Mouse (Mus musculus) stomach, embryonic 16.5 days (tissue): ENCODE measurements around the gene Ptprcap. TPM values are rescaled to one million over a fixed set of nuclear protein-coding genes. Genes with fewer than 3 reads are reported as not detected.

Experiments
- ATAC-seq: fragments of 200-750 bp; cut with Nextera tagmentation; 2 replicates; pipeline ENCODE4 v1.8.0; 2017; ENCODE audit warnings: moderate number of reproducible peaks, moderate TSS enrichment; ENCODE audit not compliant: insufficient read depth, low FRiP score
- H3K27ac ChIP-seq: fragments of 300-500 bp; sonication (generic); 2 replicates; pipeline ENCODE4 v1.5.1; 2014; ENCODE audit warnings: low read length
- H3K27me3 ChIP-seq: fragments of 300-500 bp; sonication (generic); 2 replicates; pipeline ENCODE4 v1.6.1; 2014; ENCODE audit warnings: low read length, control low read depth, mixed read lengths; ENCODE audit not compliant: control insufficient read depth, insufficient read depth
- H3K36me3 ChIP-seq: fragments of 300-500 bp; sonication (generic); 2 replicates; pipeline ENCODE4 v1.6.1; 2014; ENCODE audit warnings: low read length; ENCODE audit not compliant: control insufficient read depth, insufficient read depth
- H3K4me1 ChIP-seq: fragments of 300-500 bp; sonication (generic); 2 replicates; pipeline ENCODE4 v1.6.1; 2014; ENCODE audit warnings: low read length, control low read depth, mixed read lengths; ENCODE audit not compliant: control insufficient read depth, insufficient read depth
- H3K4me2 ChIP-seq: fragments of 300-500 bp; sonication (generic); 2 replicates; pipeline ENCODE4 v1.6.1; 2014; ENCODE audit warnings: low read depth, low read length, mixed read lengths
- H3K4me3 ChIP-seq: fragments of 300-500 bp; sonication (generic); replicated peaks from 2 replicates; pipeline ENCODE4 v1.5.1; 2014; ENCODE audit warnings: mild to moderate bottlenecking, low read length
- H3K9ac ChIP-seq: fragments of 300-500 bp; sonication (generic); 2 replicates; pipeline ENCODE4 v1.6.1; 2014; ENCODE audit warnings: low read length
- H3K9me3 ChIP-seq: fragments of 300-500 bp; sonication (generic); replicated peaks from 2 replicates; pipeline ENCODE4 v1.6.1; 2016; ENCODE audit warnings: low read length, control low read depth; ENCODE audit not compliant: control insufficient read depth
- whole genome bisulfite sequencing: fragments of 180-500 bp; shearing (Covaris S2); extraction: QIAGEN DNeasy Blood & Tissue Kit; methylation state at CpG from one replicate; pipeline ENCODE4 v1.1.7; 2014; 5-methylcytosine and 5-hydroxymethylcytosine counted together
- polyA plus RNA-seq: library from polyadenylated mRNA; unstranded; fragments of >200 nt; fragmentation: Nextera tagmentation; extraction: Ambion mirVana; gene quantifications from 2 replicates; pipeline ENCODE4 v1.2.1, GENCODE M21; 2015

The Ptprcap gene
- 5.8 and 6.2 TPM in 2 replicates for polyA plus RNA-seq

DNA sequence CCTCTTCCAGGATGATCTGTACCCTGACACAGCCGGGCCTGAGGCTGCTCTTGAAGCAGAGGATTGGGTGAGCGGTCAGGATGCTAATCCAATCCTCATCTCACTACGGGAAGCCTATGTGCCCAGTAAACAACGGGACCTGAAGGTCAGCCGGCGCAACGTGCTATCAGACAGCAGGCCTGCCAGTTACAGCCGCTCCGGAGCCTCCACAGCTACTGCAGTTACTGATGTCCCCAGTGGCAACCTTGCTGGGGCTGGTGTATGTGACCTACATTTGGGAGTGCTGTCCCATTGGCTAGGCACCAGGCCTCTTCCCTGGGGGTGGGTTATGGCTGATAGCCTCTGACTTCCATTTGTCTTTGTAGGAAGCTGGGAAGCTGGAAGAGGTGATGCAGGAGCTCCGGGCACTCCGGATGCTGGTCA lies at the start of gene Ptprcap:
Gene Ptprcap (plus strand): TSS at position 373 of the 423 bp plus-strand sequence.
- no peak within 1 kb of the TSS for H3K4me2 ChIP-seq
- H3K36me3 ChIP-seq = peaks cover 9% of the 10 kb centered on the region
- H3K4me3 ChIP-seq = no peak within 1 kb of the TSS
- no peak within 1 kb of the TSS for H3K27ac ChIP-seq
- H3K9ac ChIP-seq = no peak within 1 kb of the TSS
- no peaks in the 10 kb centered on the region for H3K9me3 ChIP-seq
- H3K4me1 ChIP-seq = peaks cover 8% of the 10 kb centered on the region
- WGBS = 67% methylated on average over 11 of the region's 11 CpGs
- H3K27me3 ChIP-seq = no peaks in the 10 kb centered on the region
- ATAC-seq = no peak

DNA sequence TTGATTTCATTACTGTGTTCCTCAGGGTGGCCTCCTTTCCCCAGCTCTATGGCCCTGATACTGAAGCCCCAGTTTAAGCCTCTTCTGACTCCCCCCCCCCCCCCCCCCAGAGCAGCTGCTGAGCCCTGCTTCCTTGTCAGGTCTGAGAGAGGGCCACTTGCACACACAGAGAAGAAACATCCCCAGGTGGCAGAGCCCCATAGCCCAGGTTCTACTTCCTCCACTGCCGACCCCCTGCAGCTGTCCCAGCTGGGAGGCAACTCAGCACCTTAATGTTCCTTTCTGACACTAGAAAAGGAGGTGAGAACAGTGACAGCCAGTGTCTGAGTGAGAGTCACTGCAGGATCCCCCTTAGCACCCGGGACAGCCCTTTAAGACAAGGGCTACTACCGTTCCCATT lies 49.6 kb upstream of the Ptprcap start:
- no peaks in the 10 kb centered on the region for H3K36me3 ChIP-seq
- no peak overlapping the region for H3K4me3 ChIP-seq
- no peak overlapping the region for H3K9ac ChIP-seq
- WGBS = 61% methylated on average over 3 of the region's 3 CpGs
- H3K27ac ChIP-seq = no peak overlapping the region
- 0 out of 2 replicates have a peak, but pooled peaks cover 4% of the 10 kb centered on the region for H3K27me3 ChIP-seq
- no peak for ATAC-seq
- H3K4me1 ChIP-seq = peaks cover 23% of the 10 kb centered on the region
- no peak overlapping the region for H3K4me2 ChIP-seq
- H3K9me3 ChIP-seq = no peaks in the 10 kb centered on the region

- no peak overlapping the region for H3K4me2 ChIP-seq
- H3K4me3 ChIP-seq = no peak overlapping the region
- H3K27ac ChIP-seq = no peak overlapping the region
- no peak overlapping the region for H3K9ac ChIP-seq
- peaks cover 14% of the 10 kb centered on the region for H3K4me1 ChIP-seq
- H3K36me3 ChIP-seq = no peaks in the 10 kb centered on the region
- ATAC-seq = no peak
- 89% methylated on average over 16 of the region's 16 CpGs for WGBS
- 0 out of 2 replicates have a peak, but pooled peaks cover 4% of the 10 kb centered on the region for H3K27me3 ChIP-seq
- H3K9me3 ChIP-seq = no peaks in the 10 kb centered on the region
Observed at GRCm38 (mm10) chr19:4104675-4105194, 48.7 kb upstream of the Ptprcap start.

GRCm38 (mm10) chr19:4106654-4107053 lies 46.8 kb upstream of the Ptprcap start:
- no peaks in the 10 kb centered on the region for H3K36me3 ChIP-seq
- no peak overlapping the region for H3K4me3 ChIP-seq
- no peak overlapping the region for H3K4me2 ChIP-seq
- no peaks in the 10 kb centered on the region for H3K9me3 ChIP-seq
- no peak overlapping the region for H3K9ac ChIP-seq
- no peak overlapping the region for H3K27ac ChIP-seq
- 90% methylated on average over 14 of the region's 14 CpGs for WGBS
- no peak for ATAC-seq
- H3K27me3 ChIP-seq = no peaks in the 10 kb centered on the region
- no peaks in the 10 kb centered on the region for H3K4me1 ChIP-seq

DNA sequence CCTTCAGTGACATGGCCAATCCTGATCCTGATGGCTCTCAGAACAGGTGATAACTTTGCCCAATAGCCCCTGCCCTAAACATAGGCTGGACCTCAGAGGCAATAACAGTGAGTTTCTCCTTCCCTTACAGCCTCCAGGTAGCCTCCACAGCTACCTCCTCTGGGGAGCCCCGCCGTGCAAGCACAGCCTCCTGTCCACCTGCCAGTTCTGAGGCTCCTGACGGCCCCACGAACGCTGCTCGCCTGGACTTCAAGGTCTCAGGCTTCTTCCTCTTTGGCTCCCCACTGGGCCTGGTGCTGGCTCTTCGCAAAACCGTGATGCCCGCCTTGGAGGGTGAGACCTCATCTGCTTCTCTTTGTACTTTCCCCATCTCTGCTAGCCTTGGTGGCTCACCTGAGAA lies 44.9 kb upstream of the Ptprcap start:
- WGBS = 84% methylated on average over 9 of the region's 9 CpGs
- Histone ChIP-seq H3K4me2 (no peak overlapping the region), H3K27me3 (no peaks in the 10 kb centered on the region), H3K4me3 (no peak overlapping the region), H3K9ac (no peak overlapping the region), H3K27ac (no peak overlapping the region), H3K36me3 (no peaks in the 10 kb centered on the region), H3K9me3 (no peaks in the 10 kb centered on the region), H3K4me1 (no peaks in the 10 kb centered on the region; the same call in 1 of the 2 replicates)
- ATAC-seq = no peak

DNA sequence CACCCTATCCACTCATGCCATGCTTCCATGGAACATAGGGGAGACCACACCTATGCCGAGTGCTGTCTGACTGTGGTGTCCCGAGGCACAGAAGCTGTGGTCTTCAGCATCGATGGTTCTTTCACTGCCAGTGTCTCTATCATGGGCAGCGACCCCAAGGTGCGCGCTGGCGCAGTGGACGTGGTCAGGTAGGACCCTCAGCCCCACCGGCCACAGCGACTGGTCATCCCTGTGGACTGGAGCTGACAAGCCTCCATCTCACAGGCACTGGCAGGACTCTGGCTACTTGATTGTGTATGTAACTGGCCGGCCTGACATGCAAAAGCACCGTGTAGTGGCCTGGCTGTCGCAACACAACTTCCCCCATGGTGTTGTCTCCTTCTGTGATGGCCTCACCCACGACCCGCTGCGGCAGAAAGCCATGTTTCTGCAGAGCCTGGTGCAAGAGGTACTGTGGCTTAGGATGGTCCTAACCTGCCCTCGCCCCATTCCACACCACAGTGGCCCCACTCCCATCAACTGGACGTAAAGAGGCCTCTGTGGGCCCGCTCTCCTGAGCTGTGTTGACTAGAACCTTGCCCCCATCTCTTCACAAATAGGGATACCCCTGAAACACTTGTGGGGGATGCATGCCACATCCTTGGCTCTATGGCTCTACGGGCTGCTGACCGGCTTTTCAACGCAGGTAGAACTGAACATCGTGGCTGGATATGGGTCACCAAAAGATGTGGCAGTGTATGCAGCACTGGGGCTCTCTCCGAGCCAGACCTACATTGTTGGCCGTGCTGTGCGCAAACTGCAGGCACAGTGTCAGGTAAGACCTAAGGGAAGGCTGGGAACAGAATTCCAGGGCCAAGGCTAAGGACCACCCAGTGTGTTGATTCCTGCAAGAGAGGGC lies 41.1 kb upstream of the Ptprcap start:
- Histone ChIP-seq H3K4me1 (no peaks in the 10 kb centered on the region; the same call in 1 of the 2 replicates), H3K27ac (no peak overlapping the region), H3K4me3 (no peak overlapping the region), H3K36me3 (peaks cover 11% of the 10 kb centered on the region), H3K9me3 (no peaks in the 10 kb centered on the region), H3K9ac (no peak overlapping the region), H3K27me3 (no peaks in the 10 kb centered on the region), H3K4me2 (no peak overlapping the region)
- ATAC-seq = no peak
- WGBS = 89% methylated on average over 26 of the region's 26 CpGs

DNA sequence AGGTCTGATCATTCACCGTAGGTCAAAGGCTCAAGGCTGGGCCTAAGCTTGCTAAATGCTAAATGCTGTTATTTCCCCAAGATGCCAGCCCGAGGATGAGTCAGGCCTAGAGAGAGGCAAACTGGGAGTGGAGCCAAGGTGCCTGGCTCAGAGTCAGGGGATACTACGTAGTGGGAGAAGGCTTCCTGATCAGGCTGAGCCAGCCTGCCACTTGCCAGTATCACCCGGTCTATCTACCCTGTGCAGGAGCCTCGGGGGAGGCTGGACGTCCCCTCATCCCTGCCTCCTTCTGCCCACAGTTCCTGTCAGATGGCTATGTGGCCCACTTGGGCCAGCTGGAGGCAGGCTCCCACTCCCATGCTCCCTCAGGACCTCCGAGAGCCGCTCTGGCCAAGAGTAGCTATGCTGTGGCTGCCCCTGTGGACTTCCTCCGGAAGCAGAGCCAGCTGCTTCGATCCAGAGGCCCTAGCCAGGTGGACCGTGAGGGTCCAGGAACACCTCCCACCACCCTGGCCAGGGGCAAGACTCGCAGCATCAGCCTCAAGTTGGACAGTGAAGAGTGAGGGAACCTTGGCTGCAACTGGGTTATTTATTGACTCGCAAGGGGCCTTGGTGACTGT lies 40.1 kb upstream of the Ptprcap start:
- H3K4me2 ChIP-seq = no peak overlapping the region
- H3K27me3 ChIP-seq = no peaks in the 10 kb centered on the region
- H3K27ac ChIP-seq = peak overlapping the region; percentile 31; the same call in 1 of the 2 replicates
- ATAC-seq = peak; percentile 34; the same call in 1 of the 2 replicates
- H3K9ac ChIP-seq = peak overlapping the region; percentile 33; the same call in 1 of the 2 replicates
- no peak overlapping the region for H3K4me3 ChIP-seq
- peaks cover 11% of the 10 kb centered on the region for H3K36me3 ChIP-seq
- WGBS = 66% methylated on average over 13 of the region's 13 CpGs
- H3K4me1 ChIP-seq = no peaks in the 10 kb centered on the region; the same call in 1 of the 2 replicates
- H3K9me3 ChIP-seq = no peaks in the 10 kb centered on the region

GRCm38 (mm10) chr19:4113806-4114230 lies 39.6 kb upstream of the Ptprcap start:
- WGBS = 36% methylated on average over 5 of the region's 5 CpGs
- ATAC-seq = 0 out of 2 replicates have a peak, but pooled peaks have one; percentile 14
- Histone ChIP-seq H3K27ac (peak overlapping the region; percentile 31; the same call in 1 of the 2 replicates), H3K9ac (peak overlapping the region; percentile 33), H3K4me3 (no peak overlapping the region), H3K4me2 (no peak overlapping the region), H3K9me3 (no peaks in the 10 kb centered on the region), H3K27me3 (no peaks in the 10 kb centered on the region), H3K4me1 (no peaks in the 10 kb centered on the region; the same call in 1 of the 2 replicates), H3K36me3 (peaks cover 11% of the 10 kb centered on the region)
